Mouse (Mus musculus): ENCODE data around the gene Krtap29-1. TPM values are rescaled to one million over a fixed set of nuclear protein-coding genes. Genes with fewer than 3 reads are reported as not detected.

Krtap29-1 gene
- total RNA-seq (2021) (not detected), polyA plus RNA-seq (2012; rRNA removed) (not detected in 2 replicates)
- long read RNA-seq: 0 reads

- no peak for DNase-seq
Observed at GRCm38 (mm10) chr11:99978953-99979352, at the start of gene Krtap29-1. Gene Krtap29-1 (minus strand): TSS chr11:99979053.

GRCm38 (mm10) chr11:100021438-100021837, 42.6 kb upstream of the Krtap29-1 start:
- DNase-seq: no peak

- no peak for DNase-seq
Observed at GRCm38 (mm10) chr11:100019466-100019865, 40.6 kb upstream of the Krtap29-1 start.

GRCm38 (mm10) chr11:100016112-100016511, 37.3 kb upstream of the Krtap29-1 start, which contains the start of gene Krt33a:
Gene Krt33a (minus strand): TSS chr11:100016212.
- no peak for DNase-seq

- DNase-seq: no peak
Observed at GRCm38 (mm10) chr11:100013691-100014171, 34.9 kb upstream of the Krtap29-1 start.

- DNase-seq: no peak
Observed at GRCm38 (mm10) chr11:100010682-100011081, 31.8 kb upstream of the Krtap29-1 start.

- DNase-seq: no peak
Observed at GRCm38 (mm10) chr11:100008336-100008735, 29.5 kb upstream of the Krtap29-1 start.

GRCm38 (mm10) chr11:100006624-100007023, 27.8 kb upstream of the Krtap29-1 start:
- DNase-seq: no peak

- DNase-seq: no peak
Observed at GRCm38 (mm10) chr11:100005905-100006304, 27.1 kb upstream of the Krtap29-1 start.

- DNase-seq: peak; percentile 31
Observed at GRCm38 (mm10) chr11:100004846-100005245, 26.0 kb upstream of the Krtap29-1 start.

GRCm38 (mm10) chr11:99999091-99999490, 20.2 kb upstream of the Krtap29-1 start:
- no peak for DNase-seq

- no peak for DNase-seq
Observed at GRCm38 (mm10) chr11:99994384-99994661, 15.5 kb upstream of the Krtap29-1 start.

- DNase-seq: no peak
Observed at GRCm38 (mm10) chr11:99993620-99994383, 14.9 kb upstream of the Krtap29-1 start, which contains the start of gene Krtap17-1. Gene Krtap17-1 (minus strand): TSS chr11:99993994.

- DNase-seq: no peak
Observed at GRCm38 (mm10) chr11:99990571-99990970, 11.7 kb upstream of the Krtap29-1 start.

GRCm38 (mm10) chr11:99989881-99990405, 11.1 kb upstream of the Krtap29-1 start:
- peak; percentile 79 for DNase-seq

GRCm38 (mm10) chr11:99988530-99988929, 9.7 kb upstream of the Krtap29-1 start:
- no peak for DNase-seq

- DNase-seq: no peak
Observed at GRCm38 (mm10) chr11:99986180-99986647, 7.4 kb upstream of the Krtap29-1 start, which contains the start of gene Krtap16-1. Gene Krtap16-1 (minus strand): TSS chr11:99986597.

GRCm38 (mm10) chr11:99985291-99986092, 6.6 kb upstream of the Krtap29-1 start:
- DNase-seq: peak; percentile 9

GRCm38 (mm10) chr11:99983442-99983841, 4.6 kb upstream of the Krtap29-1 start:
- no peak for DNase-seq

GRCm38 (mm10) chr11:99982731-99983130, 3.9 kb upstream of the Krtap29-1 start:
- no peak for DNase-seq

GRCm38 (mm10) chr11:99965961-99966360, 12.9 kb downstream of the Krtap29-1 start:
- no peak for DNase-seq

GRCm38 (mm10) chr11:99964213-99964612, 14.6 kb downstream of the Krtap29-1 start:
- no peak for DNase-seq

Data from adrenal gland, adult 2 months (tissue).